Mouse (Mus musculus) hindbrain, postnatal 0 days (tissue): ENCODE measurements around the gene Auts2. TPM values are rescaled to one million over a fixed set of nuclear protein-coding genes. Genes with fewer than 3 reads are reported as not detected.

Source experiments
- ATAC-seq: fragments of 200-750 bp; cut with Nextera tagmentation; 2 replicates; pipeline ENCODE4 v1.8.0; 2017; ENCODE audit warnings: mild to moderate bottlenecking, moderate TSS enrichment, moderate library complexity
- DNase-seq: peaks from one replicate; pipeline ENCODE4 v3.0.0-alpha.2; 2015; ENCODE audit warnings: low spot score
- H3K27ac ChIP-seq: fragments of 300-500 bp; sonication (generic); 2 replicates; pipeline ENCODE4 v1.5.1; 2014; ENCODE audit warnings: mild to moderate bottlenecking
- H3K27me3 ChIP-seq: fragments of 300-500 bp; sonication (generic); 2 replicates; pipeline ENCODE4 v1.6.1; 2014; ENCODE audit warnings: low read length, mixed read lengths; ENCODE audit not compliant: insufficient read depth
- H3K36me3 ChIP-seq: fragments of 300-500 bp; sonication (generic); 2 replicates; pipeline ENCODE4 v1.6.1; 2014; ENCODE audit warnings: low read length, mixed read lengths; ENCODE audit not compliant: insufficient read depth
- H3K4me1 ChIP-seq: fragments of 300-500 bp; sonication (generic); 2 replicates; pipeline ENCODE4 v1.6.1; 2014; ENCODE audit warnings: antibody characterized with exemption, low read length, mixed read lengths; ENCODE audit not compliant: insufficient read depth
- H3K4me2 ChIP-seq: fragments of 300-500 bp; sonication (generic); 2 replicates; pipeline ENCODE4 v1.6.1; 2014; ENCODE audit warnings: low read depth, mild to moderate bottlenecking, low read length, moderate library complexity, mixed read lengths
- H3K4me3 ChIP-seq: fragments of 300-500 bp; sonication (generic); 2 replicates; pipeline ENCODE4 v1.5.1; 2014; ENCODE audit warnings: low read length
- H3K9ac ChIP-seq: fragments of 300-500 bp; sonication (generic); replicated peaks from 2 replicates; pipeline ENCODE4 v1.6.1; 2014; ENCODE audit warnings: mild to moderate bottlenecking, low read length, moderate library complexity, mixed read lengths
- H3K9me3 ChIP-seq: fragments of 300-500 bp; sonication (generic); 2 replicates; pipeline ENCODE4 v1.6.1; 2016; ENCODE audit warnings: low read length, mixed read lengths
- CTCF ChIP-seq: IDR thresholded peaks from 2 replicates; pipeline ENCODE4 v1.5.1; 2016; ENCODE audit warnings: antibody characterized with exemption, control low read depth, low read depth
- WGBS: fragments of 180-500 bp; shearing (Covaris S2); extraction: QIAGEN DNeasy Blood & Tissue Kit; methylation state at CpG from one replicate; pipeline ENCODE4 v1.1.7; 2014; 5-methylcytosine and 5-hydroxymethylcytosine counted together
- polyA plus RNA-seq: library from polyadenylated mRNA; unstranded; fragments of >200 nt; fragmentation: Nextera tagmentation; extraction: Ambion mirVana; gene quantifications from 2 replicates; pipeline ENCODE4 v1.2.1, GENCODE M21; 2015
- total RNA-seq: library from RNA; depleted of rRNA; stranded (reverse); fragments of >200 nt; gene quantifications from 2 replicates; pipeline ENCODE4 v1.2.3, GENCODE M21; 2014

Gene Auts2
- total and polyA plus RNA-seq, 2 experiments from 2014 or later: 39.3 to 54.9 TPM

DNA sequence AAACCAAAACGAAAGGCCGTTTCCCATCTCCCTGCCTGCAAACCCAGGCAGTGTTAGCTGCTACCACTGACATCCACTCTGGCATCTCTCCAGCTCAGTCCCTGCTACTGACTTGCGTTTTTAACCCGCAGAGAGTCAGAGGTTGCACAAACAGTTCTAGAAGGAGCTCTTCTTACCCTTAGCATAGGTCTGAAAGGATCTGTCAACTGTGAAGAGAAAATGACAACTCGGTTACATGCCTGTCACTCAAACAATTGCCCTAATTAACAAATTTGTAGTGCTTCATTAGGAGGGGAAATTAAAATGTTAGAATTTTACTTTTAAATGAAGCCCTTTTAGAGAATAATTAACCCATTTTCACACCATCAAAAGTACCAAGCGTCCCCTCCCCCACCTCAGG lies 1083.2 kb downstream of the Auts2 start:
- Histone ChIP-seq H3K4me2 (no peak overlapping the region), H3K36me3 (peaks cover 23% of the 10 kb centered on the region; the same call in 1 of the 2 replicates), H3K9me3 (no peaks in the 10 kb centered on the region), H3K4me3 (no peak overlapping the region), H3K27me3 (no peaks in the 10 kb centered on the region), H3K27ac (no peak overlapping the region), H3K9ac (no peak overlapping the region), H3K4me1 (peaks cover 9% of the 10 kb centered on the region; the same call in 1 of the 2 replicates)
- DNase-seq: peak; percentile 34
- TF ChIP-seq CTCF: no peak
- WGBS: 46% methylated on average over 6 of the region's 6 CpGs
- ATAC-seq: no peak

DNA sequence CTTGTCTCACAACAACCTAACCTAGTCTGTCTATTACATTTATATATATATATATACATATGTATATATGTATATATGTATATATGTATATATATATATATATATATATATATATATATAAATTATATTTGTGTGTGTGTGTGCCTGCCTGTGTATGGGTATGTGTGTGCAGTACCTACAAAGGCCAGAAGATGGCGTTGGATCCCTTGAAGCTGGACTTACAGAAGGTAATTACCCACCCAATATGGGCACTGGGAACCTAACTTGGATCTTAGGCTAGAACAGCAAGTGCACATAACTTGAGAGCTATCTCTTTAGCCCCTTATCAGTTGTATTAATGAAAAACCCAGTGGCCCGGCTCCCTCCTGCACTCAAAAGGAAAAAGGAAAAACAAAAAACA lies 1083.6 kb downstream of the Auts2 start:
- peak; percentile 48 for TF ChIP-seq CTCF

DNA sequence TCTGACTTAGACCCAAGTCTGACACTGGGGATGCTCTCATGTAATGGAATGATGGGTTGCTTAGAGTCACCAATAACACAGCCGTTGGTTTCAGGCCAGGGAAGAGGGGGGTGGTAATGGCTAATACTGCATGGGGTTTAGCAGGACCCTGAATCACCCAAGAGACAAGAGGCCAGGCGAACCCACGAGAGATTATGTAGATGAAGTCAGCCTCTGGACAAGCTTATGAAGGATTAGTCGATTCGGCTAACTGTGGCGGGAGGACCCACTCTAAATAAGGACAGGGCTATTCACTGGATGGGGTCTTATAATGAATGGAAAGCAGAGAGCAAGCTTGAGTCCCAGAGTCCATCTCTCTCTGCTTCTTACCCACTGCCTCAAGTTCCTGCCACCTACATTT lies 1084.4 kb downstream of the Auts2 start:
- peak overlapping the region; percentile 41; the same call in 1 of the 2 replicates for H3K27ac ChIP-seq
- no peaks in the 10 kb centered on the region for H3K9me3 ChIP-seq
- no peak overlapping the region for H3K4me3 ChIP-seq
- no peak for ATAC-seq
- H3K4me1 ChIP-seq: peaks cover 9% of the 10 kb centered on the region; the same call in 1 of the 2 replicates
- no peak overlapping the region for H3K4me2 ChIP-seq
- no peak overlapping the region for H3K9ac ChIP-seq
- H3K27me3 ChIP-seq: no peaks in the 10 kb centered on the region
- no peak for DNase-seq
- no peak for TF ChIP-seq CTCF
- H3K36me3 ChIP-seq: peaks cover 23% of the 10 kb centered on the region; the same call in 1 of the 2 replicates
- 51% methylated on average over 6 of the region's 6 CpGs for WGBS

More for the DNA sequence above, 1083.6 kb downstream of the Auts2 start:
- Histone ChIP-seq H3K27ac (no peak overlapping the region), H3K9ac (no peak overlapping the region), H3K27me3 (no peaks in the 10 kb centered on the region), H3K9me3 (no peaks in the 10 kb centered on the region), H3K4me3 (no peak overlapping the region), H3K36me3 (peaks cover 23% of the 10 kb centered on the region; the same call in 1 of the 2 replicates), H3K4me2 (no peak overlapping the region), H3K4me1 (peaks cover 9% of the 10 kb centered on the region; the same call in 1 of the 2 replicates)
- 53% methylated on average over 2 of the region's 2 CpGs for WGBS
- DNase-seq (no peak), ATAC-seq (no peak)

DNA sequence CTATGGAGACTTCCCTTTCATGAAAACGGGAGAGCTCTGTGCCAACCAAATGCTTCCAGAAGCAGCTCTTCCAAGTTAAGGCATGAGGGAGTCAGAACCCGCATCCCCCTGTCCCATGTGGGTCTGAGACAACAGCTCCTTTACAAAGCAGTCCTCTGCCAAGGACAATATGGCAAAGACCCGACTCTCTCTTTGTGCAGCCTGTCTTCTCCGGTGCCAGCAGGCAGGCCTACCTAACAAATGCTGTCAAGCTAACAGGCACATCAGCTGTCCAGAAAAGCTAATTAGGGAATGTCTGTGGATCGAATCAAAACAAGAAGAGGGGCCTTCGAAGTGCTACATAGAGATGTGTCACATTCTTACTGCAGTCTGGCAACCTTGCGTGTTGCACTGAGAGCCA lies 1085.1 kb downstream of the Auts2 start:
- DNase-seq (peak; percentile 54), ATAC-seq (peak; percentile 84)
- H3K36me3 ChIP-seq: peaks cover 23% of the 10 kb centered on the region; the same call in 1 of the 2 replicates
- no peaks in the 10 kb centered on the region for H3K9me3 ChIP-seq
- no peak overlapping the region for H3K9ac ChIP-seq
- TF ChIP-seq CTCF: no peak
- peaks cover 9% of the 10 kb centered on the region; the same call in 1 of the 2 replicates for H3K4me1 ChIP-seq
- no peaks in the 10 kb centered on the region for H3K27me3 ChIP-seq
- H3K4me2 ChIP-seq: no peak overlapping the region
- WGBS: 33% methylated on average over 7 of the region's 7 CpGs
- peak overlapping the region; percentile 41; the same call in 1 of the 2 replicates for H3K27ac ChIP-seq
- H3K4me3 ChIP-seq: no peak overlapping the region

DNA sequence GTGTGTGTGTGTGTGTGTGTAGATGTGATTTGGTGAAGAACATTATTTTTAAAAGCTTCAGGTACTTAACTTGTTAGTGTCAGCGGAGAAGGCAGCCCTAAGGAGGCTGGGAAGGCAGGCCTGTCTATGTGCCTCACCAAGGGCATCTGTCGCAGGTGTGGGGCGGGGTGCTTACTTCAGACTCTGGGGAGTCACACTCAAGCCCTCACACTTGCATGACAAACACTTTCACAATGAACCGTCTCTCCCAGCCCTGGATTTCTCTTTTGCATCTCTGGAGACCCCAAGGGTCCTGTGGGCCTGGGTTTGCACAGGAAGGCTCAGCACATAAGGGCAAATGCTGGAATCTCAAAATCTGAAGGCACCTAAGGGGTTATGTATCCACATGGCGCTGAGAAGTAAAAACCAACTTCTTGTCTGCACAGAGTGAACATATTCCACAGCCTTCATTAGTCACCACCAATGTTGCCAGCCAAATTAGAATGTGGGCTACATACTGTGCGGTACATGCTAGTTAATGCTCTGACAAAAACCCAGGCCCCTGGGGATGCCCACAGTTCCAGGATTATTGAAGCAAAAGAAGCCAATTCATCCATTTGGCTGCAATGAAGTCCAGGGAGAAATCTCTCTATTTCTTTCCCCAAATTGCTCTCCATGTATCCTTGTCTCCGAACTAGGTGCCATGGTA lies 1093.8 kb downstream of the Auts2 start:
- Histone ChIP-seq H3K9ac (no peak overlapping the region), H3K4me1 (no peaks in the 10 kb centered on the region), H3K36me3 (peaks cover 50% of the 10 kb centered on the region), H3K4me3 (no peak overlapping the region), H3K27ac (no peak overlapping the region), H3K27me3 (no peaks in the 10 kb centered on the region), H3K4me2 (no peak overlapping the region), H3K9me3 (no peaks in the 10 kb centered on the region)
- no peak for TF ChIP-seq CTCF
- DNase-seq: peak; percentile 40
- 0 out of 2 replicates have a peak, but pooled peaks have one; percentile 53 for ATAC-seq
- WGBS: 70% methylated on average over 7 of the region's 7 CpGs

DNA sequence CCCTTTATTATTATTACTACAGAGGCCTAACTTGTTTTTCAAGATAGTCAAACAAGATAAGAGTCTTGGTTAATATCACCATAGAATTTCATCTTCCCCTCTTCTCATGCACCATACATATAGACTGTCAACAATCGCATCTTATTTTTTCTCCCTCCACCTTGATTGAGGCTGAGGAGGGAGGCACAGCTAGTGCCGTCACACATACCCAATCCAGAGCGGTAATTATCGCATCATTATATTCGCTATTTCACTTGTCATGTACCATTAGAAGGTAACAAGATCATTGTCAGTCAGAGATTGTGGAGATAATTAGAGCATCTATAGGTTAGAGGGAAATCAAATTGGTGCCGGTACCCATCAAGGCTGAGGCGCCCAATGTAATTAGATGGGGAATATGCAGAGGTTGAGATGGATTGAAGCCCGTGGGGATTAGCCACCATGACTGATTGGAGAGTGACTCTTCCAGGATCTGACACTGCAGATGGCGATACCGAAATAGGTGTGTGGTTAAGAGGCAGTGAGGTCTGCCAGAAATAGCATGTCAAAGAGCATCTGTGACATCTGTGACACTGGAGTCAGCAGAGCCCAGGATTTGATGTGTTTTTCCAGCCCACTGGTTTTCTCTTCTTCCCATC lies 1107.8 kb downstream of the Auts2 start:
- H3K27ac ChIP-seq: peak overlapping the region; percentile 11; the same call in 1 of the 2 replicates
- ATAC-seq (peak; percentile 50), DNase-seq (peak; percentile 64)
- H3K4me1 ChIP-seq: no peaks in the 10 kb centered on the region
- no peak for TF ChIP-seq CTCF
- no peak overlapping the region for H3K4me3 ChIP-seq
- H3K36me3 ChIP-seq: peaks cover 26% of the 10 kb centered on the region; the same call in 1 of the 2 replicates
- no peak overlapping the region for H3K9ac ChIP-seq
- 49% methylated on average over 10 of the region's 10 CpGs for WGBS
- H3K27me3 ChIP-seq: no peaks in the 10 kb centered on the region
- H3K4me2 ChIP-seq: no peak overlapping the region
- H3K9me3 ChIP-seq: no peaks in the 10 kb centered on the region
